Mouse (Mus musculus) liver, embryonic 14.5 days (tissue): ENCODE measurements around the gene Katnb1.

ENCODE experiments used
- CTCF ChIP-seq: IDR thresholded peaks from 2 replicates; pipeline ENCODE4 v1.5.1; 2016; ENCODE audit warnings: antibody characterized with exemption, low read depth, control low read depth
- EP300 ChIP-seq: IDR thresholded peaks from 2 replicates; pipeline ENCODE4 v1.6.1; 2016; ENCODE audit warnings: antibody characterized with exemption, low read depth

GRCm38 (mm10) chr8:95064531-95064930, 16.5 kb upstream of the Katnb1 start:
- no peak for TF ChIP-seq CTCF
- TF ChIP-seq EP300: no peak
